Mouse (Mus musculus): ENCODE results near the gene Mymk.

The Mymk gene

DNA sequence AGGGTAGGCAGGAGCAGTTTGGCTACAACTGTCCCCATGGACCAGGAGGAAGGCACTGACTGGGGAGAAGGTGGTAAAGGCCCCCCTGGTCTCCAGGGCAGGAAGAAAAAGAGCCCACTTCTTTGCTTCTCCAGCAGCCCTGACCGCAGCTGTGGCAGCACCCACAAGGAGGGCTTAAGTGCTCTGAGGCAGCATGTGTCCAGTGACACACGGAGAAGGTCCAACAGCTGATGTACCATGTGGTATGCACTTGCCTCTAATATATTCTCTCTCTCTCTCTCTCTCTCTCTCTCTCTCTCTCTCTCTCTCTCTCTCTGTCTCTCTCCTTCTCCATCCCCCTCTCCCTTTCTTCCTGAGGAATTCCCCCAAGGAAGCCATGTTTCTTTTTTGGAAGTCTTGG, at the start of gene Mymk:
Gene Mymk, minus strand, starts transcription at position 202 of the 400 bp plus-strand sequence.
- no peak for DNase-seq (ENCODE audit: extremely low spot score)

DNA sequence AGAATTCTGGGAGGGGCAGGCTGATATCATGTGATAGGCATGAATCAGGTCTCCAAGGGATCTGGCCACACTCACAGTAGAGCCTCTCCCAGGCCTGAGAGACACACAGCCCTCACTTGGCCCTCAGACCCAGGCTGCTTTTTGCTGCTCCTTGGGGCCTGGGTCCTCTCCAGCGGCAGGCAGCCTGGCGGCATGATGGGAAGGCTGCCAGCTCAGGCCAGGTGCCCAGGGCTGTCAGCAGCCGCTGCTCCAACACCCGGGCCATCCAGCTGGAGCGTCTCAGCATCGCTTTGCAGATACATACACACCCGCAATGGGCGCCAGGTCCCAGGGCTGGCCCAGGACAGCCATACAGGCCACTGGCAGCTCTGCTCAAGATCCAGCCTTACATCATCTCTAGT, 48.3 kb upstream of the Mymk start:
- no peak for DNase-seq (ENCODE audit: extremely low spot score)

DNA sequence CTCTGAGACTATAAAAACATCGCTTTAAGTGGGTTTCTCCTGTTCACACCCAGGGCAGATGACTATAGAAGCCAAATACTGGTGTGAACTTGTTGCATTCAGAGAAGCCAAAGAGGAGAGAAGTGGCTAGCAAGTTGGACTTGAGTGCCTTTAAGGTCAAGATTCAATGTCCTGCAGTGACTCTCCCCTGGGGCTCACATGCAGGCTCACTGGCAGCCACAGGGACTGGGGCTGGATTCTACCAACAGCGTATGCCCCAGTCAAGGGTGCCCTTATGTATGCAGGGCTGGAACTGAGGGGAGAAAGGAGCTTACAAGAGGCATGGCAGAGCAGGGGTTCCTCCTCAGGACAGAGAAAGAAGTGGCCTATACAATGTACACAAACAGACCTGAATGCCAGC, 47.8 kb upstream of the Mymk start:
- DNase-seq (ENCODE audit: extremely low spot score): no peak

DNA sequence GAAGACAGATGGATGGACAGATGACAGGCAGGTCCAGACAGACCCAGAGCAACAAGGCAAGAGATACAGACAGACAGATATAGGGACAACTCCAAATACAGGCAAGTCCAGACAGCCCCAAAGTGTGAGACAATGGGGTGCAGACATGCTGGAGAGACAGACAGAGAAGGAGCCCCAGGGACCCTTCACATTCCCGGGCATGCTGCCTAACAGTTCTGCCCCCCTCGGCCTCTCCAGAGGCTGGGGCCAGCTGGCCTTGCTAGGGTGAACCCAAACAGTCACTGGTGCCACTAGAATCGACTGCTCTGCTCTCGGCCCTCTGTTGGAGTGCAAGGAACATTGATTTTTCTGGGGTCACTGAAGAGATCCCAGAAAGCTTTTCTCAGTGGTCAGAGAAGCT, 46.5 kb upstream of the Mymk start:
- DNase-seq (ENCODE audit: extremely low spot score): no peak

DNA sequence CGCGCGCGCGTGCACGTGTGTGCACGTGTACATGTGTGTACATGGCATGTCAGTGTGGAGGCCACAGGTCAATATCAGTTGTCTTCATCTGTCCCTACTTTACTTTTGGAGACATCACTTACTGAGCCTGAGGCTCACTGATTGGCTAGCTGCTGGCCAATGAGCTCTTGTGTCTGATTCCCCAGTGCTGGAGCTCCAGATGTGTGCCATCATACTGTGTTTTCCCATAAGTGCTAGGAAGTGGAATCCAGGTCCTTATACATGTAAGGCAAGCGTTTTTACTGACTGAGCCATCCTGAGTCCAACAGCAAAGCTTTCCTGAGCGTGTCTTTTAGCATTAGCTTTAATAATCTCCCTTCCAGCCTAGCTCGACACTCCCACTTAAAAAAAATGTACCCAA, 42.2 kb upstream of the Mymk start:
- DNase-seq (ENCODE audit: extremely low spot score): no peak

DNA sequence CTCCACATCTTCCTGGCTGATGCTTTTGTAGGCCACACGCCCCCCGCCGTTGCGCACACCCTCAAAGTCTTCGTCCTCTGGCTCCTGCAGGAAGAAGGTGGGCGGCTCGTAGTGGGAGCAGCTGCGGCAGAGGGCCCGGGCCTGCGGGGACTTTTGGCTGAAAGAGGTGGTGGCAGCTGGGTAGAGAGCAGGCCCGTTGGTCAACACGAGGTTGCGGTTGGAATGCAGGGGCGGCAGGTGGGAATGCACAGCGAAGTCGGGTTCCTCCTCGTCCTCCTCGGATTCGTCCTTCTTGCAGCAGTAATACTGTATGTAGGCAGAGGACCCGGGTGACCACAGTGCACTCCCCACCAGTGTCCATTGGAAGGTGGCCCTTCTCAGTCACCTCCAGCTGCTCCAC, 40.6 kb upstream of the Mymk start:
- no peak for DNase-seq (ENCODE audit: extremely low spot score)

DNA sequence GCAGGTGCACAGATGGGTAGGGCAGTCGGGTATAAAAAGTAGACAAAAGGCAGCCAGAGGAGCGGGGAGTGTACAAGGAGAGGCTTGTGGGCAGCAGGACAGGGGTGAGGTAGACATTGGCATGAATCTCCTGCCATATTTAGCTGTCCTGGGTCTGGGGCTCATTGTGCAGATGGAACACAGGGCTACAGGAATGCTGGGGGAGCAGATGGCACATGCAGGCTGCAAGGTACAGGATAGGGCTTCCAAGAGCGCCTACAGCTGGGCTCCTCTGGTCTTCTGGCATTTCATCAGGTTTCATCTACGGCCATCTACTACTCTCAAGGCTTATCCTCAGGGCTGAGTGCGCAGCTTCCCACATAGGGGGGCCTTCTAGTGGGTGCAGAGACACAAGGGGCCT, 37.1 kb upstream of the Mymk start:
- no peak for DNase-seq (ENCODE audit: extremely low spot score)

DNA sequence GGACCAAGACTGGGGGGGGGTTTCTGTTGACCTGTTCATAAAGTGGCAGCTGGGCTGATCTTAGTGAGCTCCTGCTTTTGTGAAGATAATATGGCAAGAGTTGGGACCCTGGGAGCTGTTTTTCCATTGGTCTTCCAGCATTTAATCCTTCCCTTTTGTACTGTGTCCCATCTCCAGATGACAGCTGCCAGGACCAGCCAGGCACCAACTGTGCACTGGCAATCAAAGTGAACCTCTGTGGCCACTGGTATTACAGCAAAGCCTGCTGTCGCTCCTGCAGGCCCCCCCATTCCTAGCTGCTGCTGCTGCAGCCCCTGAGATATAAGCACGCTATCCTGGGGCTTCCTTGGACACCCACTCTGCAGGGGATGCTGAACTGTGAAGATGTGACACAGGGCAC, 36.2 kb upstream of the Mymk start:
- no peak for DNase-seq (ENCODE audit: extremely low spot score)

DNA sequence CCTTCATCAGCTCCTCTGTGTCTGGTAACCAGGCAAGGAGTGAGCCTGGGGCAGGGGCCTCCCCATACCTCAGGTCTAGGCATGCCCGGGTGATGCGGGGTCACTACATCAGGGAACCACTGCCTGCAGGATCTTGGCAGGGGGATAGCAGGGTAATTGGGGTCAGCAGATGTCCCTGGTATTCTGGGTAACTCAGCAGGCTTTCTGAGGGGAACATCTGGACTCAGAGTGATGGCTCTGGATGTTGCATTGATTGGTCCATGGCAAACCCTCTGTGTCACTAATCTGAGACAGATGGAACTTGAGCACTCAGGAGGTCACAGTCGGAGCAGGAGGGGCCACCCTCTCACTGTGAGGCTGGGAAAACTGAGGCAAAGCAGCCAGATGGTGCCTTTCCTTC, 34.8 kb upstream of the Mymk start:
- DNase-seq (ENCODE audit: extremely low spot score): peak; percentile 42

DNA sequence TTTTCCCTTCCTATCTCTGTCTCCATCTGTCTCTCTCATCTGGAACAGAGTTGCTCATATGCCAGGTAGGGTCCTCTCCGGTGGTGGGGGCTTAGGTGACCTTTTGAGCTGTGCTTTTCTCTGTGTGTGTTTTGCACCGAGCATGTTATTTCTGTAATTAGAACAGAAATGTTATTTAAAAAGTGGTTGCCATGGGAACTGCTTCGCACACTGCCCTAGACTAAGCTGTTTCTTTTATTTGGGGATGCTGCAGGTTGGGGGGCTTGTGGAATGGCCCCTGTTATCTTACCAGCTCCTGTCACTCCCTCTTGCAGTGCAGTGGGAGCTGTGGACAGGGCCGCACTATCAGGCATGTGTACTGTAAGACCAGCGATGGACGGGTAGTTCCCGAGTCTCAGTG, 31.6 kb upstream of the Mymk start:
- no peak for DNase-seq (ENCODE audit: extremely low spot score)

DNA sequence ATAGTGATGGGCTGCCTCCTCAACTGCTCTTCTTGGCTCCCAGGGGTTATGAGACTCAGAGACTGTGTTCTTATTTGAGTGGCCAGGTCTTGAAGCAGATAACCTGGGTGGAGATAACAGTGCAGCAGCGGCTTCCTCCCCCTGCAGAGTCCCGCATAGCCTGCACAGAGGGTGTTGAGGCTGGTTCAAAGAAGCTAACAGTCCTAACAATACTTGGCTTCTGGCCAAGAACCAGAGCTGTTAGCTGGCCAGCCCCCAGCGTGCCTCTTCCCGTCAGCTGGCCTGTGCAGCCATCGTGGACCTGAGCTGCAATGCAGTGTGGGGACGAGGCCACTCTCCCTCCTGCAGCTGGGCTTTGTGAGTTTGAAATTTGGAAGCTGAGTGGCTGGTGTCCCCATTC, 25.8 kb upstream of the Mymk start:
- no peak for DNase-seq (ENCODE audit: extremely low spot score)

DNA sequence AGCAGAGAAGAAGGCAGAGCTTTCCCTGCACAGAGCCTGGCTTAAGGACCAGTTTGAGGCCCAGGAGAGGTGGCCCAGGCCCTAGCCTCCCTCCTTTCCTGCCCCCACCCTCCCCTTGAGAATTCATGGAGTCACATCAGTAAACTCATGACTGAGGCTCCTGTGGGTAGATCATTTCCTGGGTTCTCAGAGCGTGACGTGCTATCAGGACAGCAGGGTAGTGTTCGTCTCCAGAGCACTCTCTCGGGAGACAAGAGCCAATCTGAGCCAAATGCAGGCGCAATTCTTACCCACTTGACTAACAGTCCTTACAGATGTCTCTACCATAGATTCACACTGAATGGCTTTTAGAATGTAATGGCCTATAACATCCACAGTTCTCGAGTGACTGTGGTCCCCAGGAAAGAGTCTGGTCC, 25.3 kb upstream of the Mymk start:
- DNase-seq (ENCODE audit: extremely low spot score): no peak

DNA sequence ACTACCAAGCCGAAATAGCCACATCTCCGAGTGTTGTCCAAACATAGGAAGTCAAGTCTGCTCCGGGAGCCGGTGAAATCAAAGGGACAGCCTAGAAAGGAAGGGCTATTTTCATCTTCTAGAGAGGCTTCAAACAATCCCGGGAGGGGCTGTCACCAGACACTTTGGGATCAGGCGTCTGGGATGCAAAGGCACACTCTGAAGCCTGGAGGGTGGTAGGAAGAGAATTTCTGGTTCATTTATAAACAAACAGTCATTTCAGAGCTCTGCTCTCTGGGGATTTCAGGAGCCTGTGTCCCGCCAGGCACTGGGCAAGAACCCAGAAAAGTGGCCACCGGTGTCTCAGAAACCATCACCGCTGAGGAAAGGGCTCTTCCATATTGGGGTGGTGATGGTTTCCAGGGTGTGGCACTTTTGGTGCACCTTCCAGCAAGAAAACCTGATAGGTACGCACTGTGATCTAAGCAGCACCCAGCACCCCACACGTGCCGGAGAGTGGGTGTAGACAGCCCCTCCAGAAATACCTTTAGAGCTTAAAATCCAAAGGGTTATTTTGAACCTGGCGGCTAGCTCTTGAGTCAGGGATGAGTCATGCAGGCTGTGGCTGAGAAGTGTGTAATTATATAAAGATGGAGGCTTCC, 24.5 kb upstream of the Mymk start:
- no peak for DNase-seq (ENCODE audit: extremely low spot score)

DNA sequence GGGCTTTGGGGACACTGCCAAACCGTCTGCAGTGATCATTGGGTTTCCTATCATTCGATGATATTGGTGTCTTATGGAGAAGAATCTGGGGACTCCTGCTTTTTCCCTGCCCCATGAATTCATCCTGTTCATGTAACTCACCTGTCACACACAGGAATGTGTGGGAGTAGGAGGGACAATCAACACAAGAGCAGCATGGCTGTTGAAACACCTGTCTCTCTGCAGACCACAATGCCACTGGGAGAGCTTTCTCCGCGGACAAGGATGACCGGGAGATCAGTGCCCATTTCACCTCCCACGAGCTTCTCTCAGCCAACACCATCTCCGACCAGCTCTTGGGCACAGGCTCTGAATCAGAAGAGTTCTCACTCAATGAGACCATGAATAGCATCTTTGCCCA, 23.2 kb upstream of the Mymk start:
- no peak for DNase-seq (ENCODE audit: extremely low spot score)

DNA sequence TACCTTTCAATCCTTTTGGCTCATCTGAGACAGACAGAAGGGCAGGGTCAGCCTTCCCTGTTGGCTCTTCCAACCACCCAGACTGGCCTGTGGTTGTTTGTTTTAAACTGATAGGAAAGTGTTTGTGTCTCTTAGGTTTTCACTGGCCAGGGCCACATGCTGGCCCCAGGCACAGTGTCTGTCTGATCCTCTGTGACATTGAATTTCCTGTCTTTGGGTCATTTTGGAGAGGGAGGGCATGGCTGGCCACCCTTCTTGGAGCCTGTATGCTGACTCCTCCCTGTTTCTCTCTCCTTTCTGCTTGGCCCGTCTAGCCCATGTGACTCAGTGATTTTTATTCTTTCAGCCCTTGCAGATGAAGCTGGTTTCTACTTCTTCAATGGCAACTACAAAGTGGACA, 17.3 kb upstream of the Mymk start:
- no peak for DNase-seq (ENCODE audit: extremely low spot score)

DNA sequence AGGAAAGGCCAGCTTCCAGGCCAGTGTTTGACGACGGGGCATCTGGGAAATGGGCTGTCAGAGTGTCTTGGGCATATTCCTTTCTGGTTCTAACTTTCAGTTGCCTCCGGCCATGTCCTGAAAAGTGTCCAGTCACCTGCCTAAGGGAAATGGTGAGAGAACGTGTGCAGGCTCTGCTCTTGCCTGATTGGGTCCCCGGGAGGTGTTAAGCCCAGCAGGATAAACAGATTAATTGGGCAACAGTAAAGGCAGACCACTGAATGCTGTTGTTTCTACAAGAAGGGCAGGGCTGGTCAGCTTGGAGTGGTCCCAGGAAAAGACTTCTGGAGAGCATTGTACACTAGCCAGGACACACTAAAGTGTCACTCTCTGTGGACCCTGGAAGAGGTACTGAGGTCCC, 16.7 kb upstream of the Mymk start:
- DNase-seq (ENCODE audit: extremely low spot score): no peak

DNA sequence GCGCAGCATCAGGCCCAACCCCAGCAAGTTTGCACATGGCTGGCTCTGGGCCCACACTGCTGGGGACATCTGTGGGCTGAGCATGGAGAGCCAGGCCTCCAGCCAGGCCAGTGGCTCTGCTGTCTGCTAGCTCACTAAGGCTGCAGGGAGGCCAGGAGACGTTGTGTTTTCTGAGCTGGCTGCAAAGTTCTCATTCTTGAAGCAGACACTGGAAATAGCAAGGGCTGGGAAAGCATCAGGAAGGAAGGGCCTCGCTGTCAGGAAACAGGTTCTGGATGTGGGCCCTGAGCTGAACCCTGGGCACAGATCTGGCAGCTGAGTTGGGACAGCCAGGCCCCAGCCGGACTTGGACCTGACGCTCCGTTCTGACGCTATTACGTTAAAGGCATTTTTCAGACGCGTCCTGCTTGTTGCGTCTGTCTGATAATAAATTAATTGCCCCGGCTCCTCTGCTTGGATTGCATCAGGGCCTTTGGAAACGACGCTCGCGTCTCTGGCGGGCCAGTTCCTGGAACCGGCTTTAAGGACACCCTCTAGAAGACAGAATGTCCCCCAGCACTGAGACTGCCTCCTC, 16.2 kb upstream of the Mymk start:
- no peak for DNase-seq (ENCODE audit: extremely low spot score)

DNA sequence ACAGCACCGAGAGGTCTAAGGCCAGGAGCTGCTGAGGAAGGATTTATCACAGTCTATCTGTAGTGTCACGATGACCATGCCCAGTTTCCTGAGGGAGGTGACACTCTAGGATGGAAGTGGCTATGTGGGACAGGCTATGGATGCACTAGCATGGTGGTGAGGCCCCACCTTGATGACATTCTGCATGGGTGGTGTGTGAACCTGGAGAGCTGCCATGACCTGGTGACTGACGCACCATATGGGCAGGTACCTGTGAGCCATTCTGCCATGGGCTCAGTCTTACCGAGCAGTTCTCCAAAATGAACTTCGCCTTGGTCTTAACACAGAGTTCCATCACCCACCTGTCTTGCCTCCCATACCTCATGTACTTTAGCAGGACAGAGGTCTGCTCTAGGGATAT, 15.6 kb upstream of the Mymk start:
- DNase-seq (ENCODE audit: extremely low spot score): no peak

DNA sequence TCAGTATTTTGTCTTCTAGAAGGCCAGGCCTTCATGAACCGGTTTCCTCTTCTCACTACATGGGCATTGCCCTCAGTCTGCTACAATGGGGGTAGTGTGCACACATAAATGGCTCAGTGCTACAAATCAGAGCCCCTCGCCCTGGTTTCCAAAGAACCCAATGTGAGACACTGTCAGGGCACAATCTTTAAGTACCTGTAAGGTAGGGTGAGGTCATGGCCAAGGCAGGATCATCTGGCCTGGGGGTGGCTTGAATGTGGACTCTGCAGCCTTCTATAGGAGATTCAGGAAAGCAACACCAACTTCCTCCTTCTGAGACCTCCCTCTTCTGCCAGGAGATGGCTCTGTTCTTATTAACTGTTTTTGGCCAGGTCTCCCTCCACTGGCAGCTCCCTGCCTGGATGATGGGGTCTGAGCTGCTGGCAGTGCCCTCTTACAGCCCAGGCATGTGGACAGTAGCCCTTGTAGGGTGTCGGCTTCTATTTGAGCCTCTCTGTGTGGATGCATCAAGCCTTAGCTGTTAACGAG, 14.6 kb upstream of the Mymk start:
- DNase-seq (ENCODE audit: extremely low spot score): no peak

DNA sequence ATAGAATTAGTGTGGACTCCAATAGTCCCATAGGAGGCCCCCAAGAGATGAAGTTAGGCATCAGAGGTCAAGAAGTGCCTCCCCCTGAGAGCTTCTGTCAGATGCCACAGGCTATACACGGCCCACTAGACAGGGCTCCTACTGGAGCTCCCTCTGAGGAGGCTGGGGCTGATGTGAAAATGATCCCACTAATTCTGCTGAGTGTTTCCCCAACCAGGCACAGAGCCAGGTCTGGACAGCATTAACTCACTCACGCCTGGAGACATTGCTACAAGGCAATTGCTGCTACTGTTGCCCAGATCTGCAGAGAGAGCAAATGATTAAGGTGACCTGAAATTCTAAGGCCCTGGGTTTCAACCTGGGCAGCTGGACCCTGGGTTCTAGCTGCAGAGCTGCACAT, 13.8 kb upstream of the Mymk start:
- DNase-seq (ENCODE audit: extremely low spot score): no peak

DNA sequence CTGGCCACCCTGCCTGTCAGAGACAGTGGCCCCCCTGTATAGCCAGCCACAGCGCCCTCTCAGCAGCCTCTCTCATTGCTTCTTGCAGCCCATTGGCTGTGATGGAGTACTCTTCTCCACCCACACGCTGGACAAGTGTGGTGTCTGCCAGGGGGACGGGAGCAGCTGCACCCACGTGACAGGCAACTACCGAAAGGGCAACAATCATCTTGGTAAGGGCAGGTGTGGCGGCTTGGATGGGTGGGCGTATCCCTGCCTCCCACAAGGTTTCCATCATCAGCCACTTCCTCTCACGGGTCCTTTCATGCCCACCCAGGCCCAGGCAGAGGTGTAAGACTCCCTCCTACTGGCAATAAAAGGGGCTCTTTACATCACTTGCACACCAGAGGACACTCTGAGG, 13.0 kb upstream of the Mymk start:
- DNase-seq (ENCODE audit: extremely low spot score): no peak

DNA sequence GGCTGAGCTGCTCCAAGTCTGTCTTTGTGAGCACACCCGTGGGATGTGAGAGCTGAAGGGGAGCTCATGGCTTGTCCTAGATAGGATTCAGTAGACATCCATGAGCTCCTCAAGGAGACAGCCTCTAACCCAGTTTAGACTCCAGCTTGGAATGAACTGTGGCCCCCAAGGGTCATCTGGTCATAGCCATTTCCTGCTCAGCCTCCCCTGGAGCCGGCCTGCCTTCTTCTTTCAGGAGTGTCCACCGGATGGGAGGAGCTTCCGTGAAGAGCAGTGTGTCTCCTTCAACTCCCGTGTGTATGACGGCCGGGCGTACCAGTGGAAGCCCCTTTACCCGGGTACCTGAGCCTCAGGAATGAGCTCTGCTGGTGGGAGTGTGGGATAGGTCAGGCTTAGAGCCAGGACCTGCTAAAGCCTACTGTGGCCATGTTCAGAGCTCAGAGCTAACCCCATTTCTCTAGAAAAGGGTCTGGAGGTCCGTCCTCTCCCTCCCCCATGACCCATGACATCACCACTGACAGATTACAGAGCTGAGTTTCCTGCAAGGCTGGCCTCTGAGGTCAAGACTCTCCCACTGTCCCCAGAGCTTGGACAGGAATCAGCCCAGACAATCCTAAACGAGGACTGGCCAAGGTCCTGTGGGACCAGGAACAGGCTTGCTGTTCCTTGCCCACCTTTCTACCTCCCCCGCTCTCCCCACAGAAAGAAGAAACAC, 11.9 kb upstream of the Mymk start:
- no peak for DNase-seq (ENCODE audit: extremely low spot score)

DNA sequence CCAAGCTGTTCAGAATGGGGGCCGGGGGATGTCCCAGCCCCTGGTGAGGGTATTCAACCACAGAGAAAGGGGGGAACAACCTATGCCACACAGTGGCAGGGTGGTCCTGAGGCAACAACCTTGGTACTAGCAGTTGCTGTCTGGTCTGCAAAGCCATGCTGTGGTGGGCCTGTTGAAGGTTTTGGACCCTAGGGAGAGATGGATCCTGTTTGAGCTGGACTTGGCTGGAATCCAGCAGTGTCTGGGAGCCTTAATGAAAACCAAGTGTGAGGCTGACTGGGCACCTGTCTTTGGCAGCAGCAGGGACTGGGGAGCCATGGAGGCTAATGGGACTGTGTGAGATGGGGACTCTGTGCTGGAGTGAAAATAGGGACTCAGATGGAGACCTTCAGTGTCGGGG, 7.7 kb upstream of the Mymk start:
- DNase-seq (ENCODE audit: extremely low spot score): no peak

Data from embryo, embryonic 9.5 days (tissue).